Mouse (Mus musculus) stomach, postnatal 0 days (tissue): ENCODE measurements at regions not wholly inside any gene's neighbourhood (a gene's known extent, or its start where the extent isn't known, plus 50 kb on each side); places are given as distances from the start of the nearest gene placed in this dataset.

Experiments used
- CTCF ChIP-seq: IDR thresholded peaks from 2 replicates; pipeline ENCODE4 v1.5.1; 2016; ENCODE audit warnings: antibody characterized with exemption, low read depth, mild to moderate bottlenecking, moderate library complexity
- EP300 ChIP-seq: optimal IDR thresholded peaks from 2 replicates; pipeline ENCODE3; 2016; ENCODE audit warnings: antibody characterized with exemption

DNA sequence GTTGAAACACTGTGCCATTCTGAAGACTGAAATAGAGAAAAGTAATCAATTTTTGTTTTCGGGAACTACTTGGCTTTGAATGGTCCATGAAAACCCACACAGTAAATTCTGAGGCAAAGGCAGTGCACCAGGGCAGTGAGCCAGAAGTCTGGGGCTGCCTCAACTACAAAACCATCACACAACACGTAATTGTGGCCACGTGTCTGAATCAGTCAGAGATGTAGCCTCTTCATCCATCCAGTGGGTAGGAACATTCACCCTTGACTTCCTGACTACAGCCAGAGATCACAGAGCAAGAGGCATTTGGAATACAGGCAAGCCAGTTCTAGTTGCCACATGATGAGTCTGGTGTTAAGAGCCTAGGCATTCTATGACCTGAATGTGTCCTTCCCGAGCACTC is 432.3 kb downstream of the Gsdmc2 start:
- no peak for TF ChIP-seq CTCF
- TF ChIP-seq EP300, result no peak
